Comparison of ENCODE assay signal across 8 mouse cellular contexts in the genomic region with DNA sequence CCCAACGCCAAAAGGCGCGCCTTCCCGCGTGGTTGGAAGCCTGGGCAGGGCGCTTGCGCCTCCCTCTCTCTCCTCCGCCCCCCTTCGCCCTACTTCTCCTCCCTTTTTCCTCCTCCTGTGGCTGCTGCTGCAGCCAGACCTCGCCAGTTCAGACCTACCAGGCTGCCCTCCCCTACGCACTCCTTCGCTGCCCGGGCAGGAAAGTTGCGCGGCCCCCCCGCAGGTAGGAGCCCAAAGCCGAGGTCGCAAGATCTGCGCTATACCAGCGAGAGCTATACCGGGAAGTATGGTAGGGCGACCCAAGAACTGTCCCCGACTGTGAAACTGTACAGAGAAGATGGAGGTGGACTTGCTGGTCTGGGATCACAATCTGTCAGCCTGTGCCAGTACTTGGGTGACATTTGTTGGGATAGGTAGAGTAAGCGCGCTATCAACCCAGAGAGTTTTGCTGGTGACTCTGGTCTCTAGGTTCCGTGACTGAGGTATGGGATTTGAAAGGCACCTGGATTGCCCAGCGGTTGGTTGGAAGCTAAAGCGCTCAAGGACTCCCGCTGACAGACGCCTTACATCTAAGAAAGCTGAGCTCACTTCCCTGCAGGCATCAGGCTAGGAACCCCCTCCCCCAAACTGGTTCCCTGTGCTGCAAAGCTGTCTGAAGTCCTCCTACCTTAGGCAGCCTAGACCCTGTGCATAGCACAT. TPM values are rescaled to one million over a fixed set of nuclear protein-coding genes. Genes with fewer than 3 reads are reported as not detected.
A peak's percentile ranks its signal among the peaks of the same experiment; 100 is the strongest.
DNase-seq lines count a peak whose midpoint lies in the region; ATAC-seq and TF ChIP-seq lines count a peak whose summit lies in the region.

Efemp1 (plus strand) TSS at position 103 of the 699 bp plus-strand sequence.

- H3K4me3 ChIP-seq in heart, adult 2 months, result no peak within 1 kb of the TSS; the same call in 1 of the 2 replicates
- H3K4me3 ChIP-seq in intestine, postnatal 0 days (ENCODE audit: low read depth, low read length), result peak within 1 kb of the TSS; percentile 38
- peak within 1 kb of the TSS; percentile 41 for H3K4me3 ChIP-seq in limb, embryonic 11.5 days (ENCODE audit: low read depth, low read length)
- peak within 1 kb of the TSS; percentile 51 for H3K4me3 ChIP-seq in midbrain, embryonic 12.5 days
- peak within 1 kb of the TSS; percentile 53 for H3K4me3 ChIP-seq in stomach, postnatal 0 days (ENCODE audit: low read depth, low read length)

- no peaks in the 10 kb centered on the region for H3K9me3 ChIP-seq in intestine, postnatal 0 days (ENCODE audit: control insufficient read depth)
- H3K9me3 ChIP-seq in limb, embryonic 11.5 days (ENCODE audit: control insufficient read depth, low read length), result no peaks in the 10 kb centered on the region
- H3K9me3 ChIP-seq in midbrain, embryonic 12.5 days, result no peaks in the 10 kb centered on the region
- H3K9me3 ChIP-seq in stomach, postnatal 0 days (ENCODE audit: control insufficient read depth, low read length), result no peaks in the 10 kb centered on the region

- TF ChIP-seq EP300 in heart, adult 2 months (IDR thresholded peaks at IDR 0.05; ENCODE audit: insufficient read depth, low read depth, low read length), result no peak
- no peak for TF ChIP-seq EP300 in stomach, postnatal 0 days (optimal IDR thresholded peaks at IDR 0.05)

- H3K4me1 ChIP-seq in heart, adult 2 months (ENCODE audit: control insufficient read depth, insufficient read depth, low read length), result peaks cover 1% of the 10 kb centered on the region; the same call in 1 of the 2 replicates
- no peaks in the 10 kb centered on the region for H3K4me1 ChIP-seq in intestine, postnatal 0 days (replicated peaks; ENCODE audit: control insufficient read depth, insufficient read depth, low read length)
- H3K4me1 ChIP-seq in limb, embryonic 11.5 days (ENCODE audit: control insufficient read depth, insufficient read depth, low read length), result no peaks in the 10 kb centered on the region
- peaks cover 9% of the 10 kb centered on the region; the same call in 1 of the 2 replicates for H3K4me1 ChIP-seq in midbrain, embryonic 12.5 days
- H3K4me1 ChIP-seq in stomach, postnatal 0 days (replicated peaks; ENCODE audit: control insufficient read depth, insufficient read depth), result no peaks in the 10 kb centered on the region

- H3K79me2 ChIP-seq in heart, adult 2 months (replicated peaks; ENCODE audit: control insufficient read depth, insufficient read depth, low read length), result no peaks in the 10 kb centered on the region

- no peaks in the 10 kb centered on the region for H3K36me3 ChIP-seq in heart, adult 2 months (ENCODE audit: control insufficient read depth, insufficient read depth, low read length)
- no peaks in the 10 kb centered on the region for H3K36me3 ChIP-seq in intestine, postnatal 0 days (ENCODE audit: control insufficient read depth, insufficient read depth)
- no peaks in the 10 kb centered on the region for H3K36me3 ChIP-seq in limb, embryonic 11.5 days (ENCODE audit: control insufficient read depth, insufficient read depth, low read length)
- no peaks in the 10 kb centered on the region for H3K36me3 ChIP-seq in midbrain, embryonic 12.5 days
- no peaks in the 10 kb centered on the region for H3K36me3 ChIP-seq in stomach, postnatal 0 days (ENCODE audit: control insufficient read depth, insufficient read depth, low read length)

- DNase-seq in WW6 (ENCODE audit: low read depth, low spot score), result peak; percentile 48
- DNase-seq in embryo, embryonic 10 days (ENCODE audit: low spot score), result peak; percentile 69
- peak; percentile 49 to 55 for DNase-seq in heart, adult 2 months
- DNase-seq in limb, embryonic 11.5 days (ENCODE audit: low spot score), result peak; percentile 59
- peak; percentile 46 for DNase-seq in stomach, postnatal 0 days (ENCODE audit: low spot score)
- DNase-seq in spleen, postnatal 10 days (ENCODE audit: low spot score in 2 of 2), result no peak

- H3K27ac ChIP-seq in heart, adult 2 months, result no peak within 1 kb of the TSS
- no peak within 1 kb of the TSS for H3K27ac ChIP-seq in intestine, postnatal 0 days (ENCODE audit: low read depth, low read length)
- no peak within 1 kb of the TSS for H3K27ac ChIP-seq in limb, embryonic 11.5 days (replicated peaks; ENCODE audit: low read depth, low read length)
- H3K27ac ChIP-seq in midbrain, embryonic 12.5 days (replicated peaks), result no peak within 1 kb of the TSS
- no peak within 1 kb of the TSS for H3K27ac ChIP-seq in stomach, postnatal 0 days (replicated peaks)

- WGBS in heart, adult 2 months, result under 1% methylated on average over 29 of the region's 30 CpGs
- 1% methylated on average over 30 of the region's 30 CpGs for WGBS in intestine, postnatal 0 days
- WGBS in limb, embryonic 11.5 days, result under 1% methylated on average over 30 of the region's 30 CpGs
- WGBS in midbrain, embryonic 12.5 days, result under 1% methylated on average over 30 of the region's 30 CpGs
- whole genome bisulfite sequencing in stomach, postnatal 0 days, result 2% methylated on average over 29 of the region's 30 CpGs

- no peak for ATAC-seq in intestine, postnatal 0 days
- peak; percentile 81 for ATAC-seq in limb, embryonic 11.5 days (ENCODE audit: insufficient number of reproducible peaks, low FRiP score, low TSS enrichment, low read depth)
- peak; percentile 83 for ATAC-seq in midbrain, embryonic 12.5 days (ENCODE audit: low FRiP score, low read depth)
- peak; percentile 74 for ATAC-seq in stomach, postnatal 0 days (ENCODE audit: low FRiP score, low TSS enrichment)

- 0 out of 2 replicates have a peak within 1 kb of the TSS, but pooled peaks have one; percentile 20 for H3K9ac ChIP-seq in heart, adult 2 months (ENCODE audit: low read depth, low read length)
- H3K9ac ChIP-seq in intestine, postnatal 0 days (ENCODE audit: low read depth, low read length), result no peak within 1 kb of the TSS
- peak within 1 kb of the TSS; percentile 69 for H3K9ac ChIP-seq in limb, embryonic 11.5 days (ENCODE audit: low read length)
- peak within 1 kb of the TSS; percentile 53; the same call in 1 of the 2 replicates for H3K9ac ChIP-seq in midbrain, embryonic 12.5 days (replicated peaks)
- H3K9ac ChIP-seq in stomach, postnatal 0 days (ENCODE audit: low read length), result peak within 1 kb of the TSS; percentile 55

- no peak for TF ChIP-seq POLR2A in heart, adult 2 months (IDR thresholded peaks at IDR 0.05; ENCODE audit: insufficient read depth, low read depth, low read length)

- H3K27me3 ChIP-seq in heart, adult 2 months (ENCODE audit: control insufficient read depth, insufficient read depth, low read length), result peaks cover 4% of the 10 kb centered on the region; the same call in 1 of the 2 replicates
- H3K27me3 ChIP-seq in intestine, postnatal 0 days (replicated peaks; ENCODE audit: control insufficient read depth, insufficient read depth, low read length), result peaks cover 8% of the 10 kb centered on the region; the same call in 1 of the 2 replicates
- H3K27me3 ChIP-seq in limb, embryonic 11.5 days (ENCODE audit: control insufficient read depth, insufficient read depth, low read length), result peaks cover 3% of the 10 kb centered on the region; the same call in 1 of the 2 replicates
- peaks cover 25% of the 10 kb centered on the region for H3K27me3 ChIP-seq in midbrain, embryonic 12.5 days
- no peaks in the 10 kb centered on the region for H3K27me3 ChIP-seq in stomach, postnatal 0 days (ENCODE audit: control insufficient read depth, insufficient read depth, low read length)

- TF ChIP-seq CTCF in heart, adult 2 months (IDR thresholded peaks at IDR 0.05), result no peak
- TF ChIP-seq CTCF in intestine, postnatal 0 days (IDR thresholded peaks at IDR 0.05; ENCODE audit: low read depth), result no peak
- TF ChIP-seq CTCF in stomach, postnatal 0 days (IDR thresholded peaks at IDR 0.05; ENCODE audit: low read depth), result no peak

- peak within 1 kb of the TSS; percentile 69 for H3K4me2 ChIP-seq in intestine, postnatal 0 days (replicated peaks; ENCODE audit: low read depth)
- H3K4me2 ChIP-seq in limb, embryonic 11.5 days (ENCODE audit: low read depth, severe bottlenecking), result peak within 1 kb of the TSS; percentile 81
- H3K4me2 ChIP-seq in midbrain, embryonic 12.5 days (replicated peaks), result peak within 1 kb of the TSS; percentile 93
- peak within 1 kb of the TSS; percentile 85 for H3K4me2 ChIP-seq in stomach, postnatal 0 days (replicated peaks; ENCODE audit: low read depth)

- intact Hi-C loops in heart, adult 2 months (cut with DNase I), result no loop called here

RNA-seq across cellular contexts. Expression of gene Efemp1, which starts in this region (rescaled TPM):
- total RNA-seq in heart, adult 2 months (2021), result 10 to 100 TPM; 14.7 to 20.0 TPM
- polyA plus RNA-seq in heart, adult 2 months (2012; rRNA removed), result 18.5 and 26.6 TPM in 2 replicates
- polyA plus RNA-seq in intestine, postnatal 0 days (2015; fragmentation: Nextera tagmentation; extraction: Ambion mirVana), result 8.3 and 11.5 TPM in 2 replicates
- 7.9 and 12.7 TPM in 2 replicates for polyA plus RNA-seq in limb, embryonic 11.5 days (2014; fragmentation: Nextera tagmentation; extraction: Ambion mirVana)
- polyA plus RNA-seq in midbrain, embryonic 12.5 days (2016; fragmentation: Nextera tagmentation; extraction: Ambion mirVana), result 9.7 and 16.7 TPM in 2 replicates
- polyA plus RNA-seq in stomach, postnatal 0 days (2015; fragmentation: Nextera tagmentation; extraction: Ambion mirVana), result 11.1 and 17.8 TPM in 2 replicates

Comparison
In these comparisons a context has a peak if more than half of its experiments do, and no peak if none do; other contexts are left out.
1. DNase-seq: peak in WW6 (single experiment), embryo, embryonic 10 days (single experiment), heart, adult 2 months (2 of 2), limb, embryonic 11.5 days (single experiment) and stomach, postnatal 0 days (single experiment); none in spleen, postnatal 10 days (0 of 2).
2. Peak in every context shown above with its lines, with median percentiles within 50 percentile points of each other: H3K4me2 ChIP-seq.